Mouse (Mus musculus) kidney, postnatal 25 days (tissue): ENCODE data around the gene Ccdc124.
A peak's percentile ranks its signal among the peaks of the same experiment; 100 is the strongest.
"Not testable (repeated sequence)": the region's sequence is repeated elsewhere in the genome, so short reads cannot be mapped to it uniquely, and the experiment has no call there.

Source experiments
- DNase-seq, 2 experiments: peaks; one replicate each; pipeline ENCODE4 v3.0.0; 2021; ENCODE audit warnings: mixed read lengths in 2 of 2

Gene Ccdc124

DNA sequence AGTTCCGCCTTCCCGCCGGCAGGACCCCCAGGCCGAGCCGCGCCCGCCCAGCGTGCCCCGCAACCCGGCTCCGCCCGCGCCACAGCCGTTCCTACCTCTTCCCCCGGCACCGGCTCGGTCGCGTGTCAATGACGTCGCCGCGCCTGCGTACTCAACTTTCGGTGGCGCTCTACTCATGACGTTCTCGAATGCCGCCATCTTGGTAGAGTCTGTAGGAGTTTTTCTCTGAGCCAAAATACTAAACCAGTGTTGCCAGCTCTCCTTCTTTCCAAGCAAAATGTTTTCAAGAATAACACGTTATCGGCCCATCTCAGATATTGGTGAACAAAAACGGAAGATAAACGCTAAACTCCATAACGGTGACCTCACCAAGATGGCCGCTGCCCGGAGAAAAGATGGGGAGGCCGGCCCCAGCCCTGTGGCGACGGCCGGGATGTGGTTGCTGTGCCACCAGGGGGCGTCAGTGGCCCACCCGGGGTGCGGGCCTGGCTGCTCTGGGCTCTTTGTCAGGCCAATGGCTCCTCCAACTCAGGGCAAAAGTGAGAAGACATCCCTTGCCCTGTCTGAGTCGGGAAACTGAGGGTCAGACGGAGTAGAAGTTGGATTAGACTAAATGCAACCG lies at the start of gene Ccdc124:
Gene Ccdc124, minus strand, starts transcription at position 572 of the 622 bp plus-strand sequence.
- peak; percentile 96 for DNase-seq

DNA sequence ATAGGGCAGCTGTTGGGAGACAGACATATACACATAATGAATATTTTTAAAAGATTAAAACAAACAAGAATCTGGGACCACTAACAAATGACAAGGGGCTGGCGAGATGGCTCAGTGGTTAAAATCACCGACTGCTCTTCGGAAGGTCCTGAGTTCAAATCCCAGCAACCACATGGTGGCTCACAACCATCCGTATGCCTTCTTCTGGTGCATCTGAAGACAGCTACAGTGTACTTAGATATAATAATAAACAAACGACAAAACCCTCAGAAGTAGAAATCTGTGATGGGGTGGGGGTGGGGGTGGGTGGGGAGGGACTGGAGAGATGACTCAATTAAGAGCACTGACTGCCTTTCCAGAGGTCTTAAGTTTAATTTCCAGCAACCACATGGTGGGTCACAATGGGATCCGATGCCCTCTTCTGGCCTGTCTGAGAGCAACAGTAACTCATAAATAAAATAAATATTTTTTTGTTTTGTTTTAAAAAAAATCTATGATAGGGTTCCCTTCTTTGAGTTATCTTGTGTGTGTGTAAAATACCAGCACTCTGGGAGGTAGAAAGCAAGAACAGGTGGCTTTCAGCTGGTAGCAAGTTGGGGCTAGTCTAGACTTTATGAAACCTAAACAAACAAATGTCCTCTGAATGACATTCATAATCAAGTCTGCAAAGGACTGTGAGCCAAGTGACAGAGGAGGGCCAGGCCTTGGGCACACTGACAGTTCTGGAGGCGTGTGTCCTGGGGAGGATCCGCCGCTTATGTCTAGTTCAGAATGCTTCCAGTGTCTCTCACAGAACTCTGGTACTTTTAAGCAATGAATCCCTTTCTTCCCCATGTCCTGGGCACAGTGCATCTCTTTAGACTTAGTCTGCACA lies 46.6 kb upstream of the Ccdc124 start:
- peak in 1 of 2 experiments; percentile 25 for DNase-seq

DNA sequence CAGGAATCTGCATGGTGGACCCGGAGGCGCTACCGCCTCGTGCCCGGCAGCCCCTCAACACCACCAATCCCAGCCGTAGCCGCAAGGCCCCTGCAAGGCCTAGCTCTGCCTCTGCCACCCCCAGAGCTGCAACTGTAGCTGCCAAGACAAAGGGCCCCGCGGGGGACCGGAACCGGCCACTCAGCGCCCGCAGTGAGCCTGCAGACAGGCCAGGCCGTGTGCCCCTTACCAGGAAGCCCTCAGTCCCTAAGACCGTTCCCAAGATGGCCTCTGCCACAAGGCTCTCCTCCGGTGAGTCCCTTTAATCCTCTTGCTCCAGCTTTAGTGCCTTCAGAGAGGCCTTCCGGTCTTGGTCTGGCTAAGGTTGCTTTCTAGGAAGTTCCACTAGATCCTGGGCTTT lies 41.0 kb upstream of the Ccdc124 start:
- DNase-seq, result no peak

DNA sequence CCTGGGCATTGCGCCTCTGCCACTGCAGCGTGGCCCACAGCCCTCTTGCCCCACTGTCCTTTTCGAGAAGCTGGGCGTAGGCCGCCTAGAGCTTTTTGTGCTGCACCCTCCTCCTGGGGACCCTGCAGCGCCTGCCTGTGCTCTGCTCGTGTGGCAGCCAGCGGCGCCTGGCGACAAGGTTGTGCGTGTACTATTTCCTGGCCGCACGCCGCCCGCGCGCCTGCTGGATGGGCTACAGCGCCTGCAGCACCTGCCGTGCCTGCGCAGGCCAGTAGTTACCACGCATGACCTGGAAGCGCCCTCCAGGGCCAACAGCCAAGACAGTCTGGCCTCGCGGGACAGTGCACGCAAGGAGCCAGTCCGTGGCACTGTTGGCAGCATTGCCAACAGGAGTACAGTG lies 39.8 kb upstream of the Ccdc124 start:
- peak in 1 of 2 experiments; percentile 34 for DNase-seq

DNA sequence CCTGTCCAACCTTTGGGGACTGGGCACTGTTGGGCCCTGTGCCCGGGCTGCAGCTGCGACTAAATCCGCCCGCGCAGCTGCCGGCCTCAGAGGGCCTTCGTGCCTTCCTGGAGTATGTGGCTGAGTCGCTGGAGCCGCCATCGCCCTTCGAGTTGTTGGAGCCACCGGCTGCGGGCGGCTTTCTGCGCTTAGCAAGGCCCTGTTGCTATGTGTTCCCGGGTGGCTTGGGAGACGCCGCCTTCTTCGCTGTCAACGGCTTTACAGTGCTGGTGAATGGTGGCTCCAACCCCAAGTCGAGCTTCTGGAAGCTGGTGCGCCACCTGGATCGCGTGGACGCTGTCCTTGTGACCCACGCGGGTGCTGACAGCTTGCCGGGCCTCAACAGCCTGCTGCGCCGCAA lies 39.2 kb upstream of the Ccdc124 start:
- DNase-seq, result peak in 1 of 2 experiments; percentile 31

DNA sequence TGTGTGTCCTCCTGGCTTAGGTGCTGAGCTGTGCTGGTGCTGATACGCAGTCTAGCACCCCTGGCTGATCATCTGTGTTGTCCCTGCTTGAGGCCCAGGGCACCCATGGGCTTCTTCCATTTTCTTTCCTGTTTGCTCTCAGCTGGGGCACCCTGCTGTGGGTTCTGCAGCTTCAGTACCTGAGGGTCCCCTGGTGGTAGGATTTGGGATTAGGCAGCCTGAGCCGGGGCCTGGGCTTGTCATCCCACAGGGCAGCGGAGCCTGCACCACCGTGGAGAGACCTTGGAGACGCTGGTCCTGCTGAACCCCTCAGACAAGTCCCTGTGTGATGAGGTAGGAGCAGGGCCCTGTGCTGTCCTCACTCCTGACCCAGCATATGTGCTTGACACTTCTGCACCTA lies 37.9 kb upstream of the Ccdc124 start:
- peak; percentile 23 to 32 for DNase-seq

DNA sequence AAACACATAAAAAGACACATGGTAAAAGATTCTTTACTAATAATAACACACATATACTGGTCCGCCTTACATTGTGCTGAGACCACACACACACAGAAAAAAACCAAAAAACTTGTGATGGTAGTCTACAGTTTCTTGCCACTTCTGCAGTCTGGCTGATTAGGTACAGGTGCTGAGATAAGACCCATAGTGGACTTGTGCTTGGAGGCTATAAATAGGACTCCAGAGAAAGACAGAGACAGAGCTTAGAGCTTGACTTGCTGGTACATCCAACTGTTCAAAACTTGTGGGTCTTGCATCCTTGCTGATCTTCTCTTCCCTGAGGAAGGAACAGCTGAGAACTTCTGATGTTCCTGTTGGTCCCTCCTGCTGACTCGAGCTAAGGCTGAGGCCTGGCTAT lies 33.8 kb upstream of the Ccdc124 start:
- DNase-seq, result no peak

DNA sequence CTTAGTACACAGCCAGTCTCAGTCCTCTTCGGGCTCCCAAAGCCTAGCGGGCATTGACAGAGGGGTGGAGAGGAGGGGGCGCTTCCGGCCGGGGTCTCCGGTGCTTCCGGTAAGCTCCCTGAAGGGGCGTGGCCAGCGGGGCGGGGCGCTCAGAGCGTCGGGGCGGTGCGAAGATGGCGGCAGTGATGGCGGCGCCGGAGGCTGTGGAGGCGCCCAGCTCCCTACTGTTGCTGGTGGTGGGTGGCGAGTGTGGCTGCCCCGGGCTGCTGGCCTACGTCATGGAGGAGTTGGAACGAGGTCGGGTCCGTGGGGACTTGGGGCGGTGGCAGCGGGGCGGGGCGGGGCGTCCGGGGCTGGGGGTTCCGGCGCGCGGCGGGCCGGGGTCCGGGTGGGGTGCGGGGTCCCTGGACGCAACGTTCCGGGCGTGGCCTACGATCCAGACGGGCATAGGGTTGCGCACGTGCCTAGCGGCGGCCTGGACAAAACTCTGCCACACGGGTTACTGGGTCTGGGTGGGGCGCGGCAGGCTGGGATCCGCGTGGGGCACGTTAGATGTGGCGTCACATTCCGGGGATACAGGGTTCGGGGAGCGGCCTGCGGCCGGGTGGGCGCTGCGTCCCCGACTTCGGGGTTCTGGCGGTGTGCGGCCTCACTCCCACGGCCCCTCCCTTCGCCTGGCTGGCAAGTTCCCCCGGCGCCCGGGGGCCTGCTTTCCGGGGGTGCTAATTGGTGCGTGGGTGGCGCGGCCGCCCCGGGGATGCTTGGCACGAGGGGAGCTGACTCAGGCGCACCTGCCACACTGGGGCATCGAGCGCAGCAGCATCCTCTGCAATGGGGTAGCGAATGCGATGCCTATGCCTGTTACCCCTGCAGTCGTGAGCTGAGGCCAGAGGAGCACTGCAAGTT lies 32.3 kb upstream of the Ccdc124 start, which contains the start of gene Map1s:
Gene Map1s, plus strand, starts transcription at position 102 of the 906 bp plus-strand sequence.
- peak; percentile 78 to 83 for DNase-seq

DNA sequence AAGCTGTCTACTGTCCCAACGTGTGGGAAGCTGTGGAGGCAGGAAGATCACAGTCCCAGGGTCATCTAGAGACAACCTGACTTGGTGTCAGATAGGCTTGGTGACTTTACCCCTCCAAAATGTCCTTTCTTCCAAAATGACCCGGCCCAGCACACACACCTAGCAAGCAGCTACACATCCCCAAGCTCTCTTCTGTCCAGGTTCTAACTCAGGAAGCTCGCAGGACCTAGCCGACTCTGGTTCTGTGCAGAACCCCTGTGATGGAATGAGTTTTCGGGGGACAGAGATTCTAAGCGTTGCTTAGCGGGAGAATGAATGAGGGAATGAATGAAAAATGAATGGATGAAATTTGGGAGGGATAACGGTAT lies 31.7 kb upstream of the Ccdc124 start:
- no peak for DNase-seq

DNA sequence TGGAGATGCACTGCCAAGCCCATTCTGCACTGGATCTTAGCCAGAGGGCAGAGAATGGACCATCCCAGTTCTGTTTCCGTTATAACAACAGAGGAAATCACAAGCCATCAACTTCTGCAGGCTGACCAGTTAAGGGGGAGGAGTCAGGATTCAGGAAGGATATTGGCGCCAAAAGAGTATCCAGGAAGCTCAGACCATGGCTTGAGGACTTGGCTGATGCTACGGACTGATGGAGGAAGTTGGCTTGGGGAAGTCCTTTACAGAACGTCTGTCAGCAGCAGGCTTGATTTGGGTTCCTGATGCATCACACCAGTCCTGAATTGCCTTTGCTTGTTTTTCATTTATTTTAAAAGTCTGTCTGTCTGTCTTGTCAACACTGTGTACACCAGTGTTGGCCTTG lies 30.8 kb upstream of the Ccdc124 start:
- peak; percentile 55 to 70 for DNase-seq

DNA sequence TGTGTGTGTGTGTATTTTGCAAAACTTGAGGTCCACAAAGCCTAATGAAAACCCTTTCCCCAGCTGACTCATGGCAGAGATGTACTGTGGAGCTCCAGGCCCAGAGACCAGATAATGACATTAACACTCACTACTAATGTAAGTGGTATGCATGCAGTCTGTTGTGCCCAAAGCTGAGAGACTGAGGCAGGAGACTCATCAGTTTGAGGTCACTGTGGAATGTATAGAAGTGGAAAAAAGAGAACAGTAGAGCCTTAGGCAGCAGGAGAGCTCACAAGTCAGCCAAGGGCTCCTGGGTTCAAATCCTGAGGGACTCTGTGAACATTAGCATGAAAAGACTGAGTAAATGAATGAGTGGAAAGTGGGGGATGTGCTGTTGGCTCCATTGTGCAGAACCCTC lies 29.8 kb upstream of the Ccdc124 start:
- DNase-seq, result no peak

DNA sequence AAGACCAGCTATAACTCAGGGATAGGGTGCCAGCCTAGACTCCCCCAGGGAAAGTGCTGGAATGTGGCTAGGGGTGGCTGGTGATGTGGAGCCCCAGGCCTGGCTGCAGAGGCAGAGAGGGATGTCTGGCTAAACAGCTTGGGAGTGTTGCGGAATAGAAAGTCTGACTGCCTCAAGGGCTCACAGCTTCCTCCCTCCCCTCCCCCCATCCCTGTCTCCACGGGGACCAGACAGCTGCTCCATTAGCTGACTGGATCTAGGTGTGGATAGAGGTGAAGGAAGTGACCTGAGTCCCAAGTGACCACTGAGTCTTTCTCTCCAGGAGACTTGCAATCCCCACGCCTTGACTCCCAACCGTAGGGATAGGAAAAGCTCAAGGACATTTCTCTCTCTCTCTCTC lies 29.4 kb upstream of the Ccdc124 start:
- peak in 1 of 2 experiments; percentile 21 for DNase-seq

DNA sequence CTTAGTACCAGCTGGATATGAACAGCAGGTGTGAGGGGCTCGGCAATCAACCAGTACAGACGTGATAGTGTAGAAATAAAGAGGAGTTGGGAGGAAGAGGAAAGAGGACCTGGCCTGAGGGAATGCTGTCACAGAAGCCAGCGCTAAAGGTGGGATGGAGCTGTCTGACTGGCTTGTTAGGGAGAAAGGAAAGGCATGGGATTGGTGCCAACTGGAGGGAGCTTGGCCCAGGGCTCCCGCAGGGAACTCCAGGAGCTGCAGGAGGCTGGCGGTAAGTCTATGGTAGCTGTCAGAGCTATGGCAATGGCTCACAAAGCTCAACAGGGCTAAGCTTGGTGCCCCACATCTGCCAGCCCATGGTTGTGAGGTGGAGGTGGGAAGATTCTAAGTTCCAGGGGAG lies 28.5 kb upstream of the Ccdc124 start:
- DNase-seq, result peak in 1 of 2 experiments; percentile 49

DNA sequence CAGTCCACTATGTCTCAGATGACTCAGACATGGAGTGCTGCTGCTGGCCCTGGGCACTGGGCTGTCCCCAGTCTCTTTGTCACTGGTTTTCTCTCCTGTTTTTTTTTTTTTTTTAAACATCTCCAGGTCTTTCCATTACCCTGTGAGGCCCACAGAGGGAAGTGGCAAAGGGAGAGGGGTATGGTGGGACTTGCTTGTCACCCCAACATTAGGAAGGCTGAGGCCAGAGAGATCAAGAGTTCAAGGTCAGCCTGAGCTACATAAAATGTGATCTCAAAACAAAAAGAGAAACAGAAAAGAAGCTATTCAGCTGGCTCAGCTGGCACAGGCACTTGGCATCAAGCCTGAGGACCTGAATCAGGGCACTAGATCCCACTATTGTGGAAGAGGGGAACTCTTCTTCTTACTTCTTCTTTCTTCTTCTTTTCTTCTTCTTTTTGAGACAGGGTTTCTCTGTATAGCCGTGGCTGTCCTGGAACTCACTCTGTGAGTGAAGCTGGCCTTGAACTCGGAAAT lies 27.2 kb upstream of the Ccdc124 start:
- DNase-seq, result no peak

DNA sequence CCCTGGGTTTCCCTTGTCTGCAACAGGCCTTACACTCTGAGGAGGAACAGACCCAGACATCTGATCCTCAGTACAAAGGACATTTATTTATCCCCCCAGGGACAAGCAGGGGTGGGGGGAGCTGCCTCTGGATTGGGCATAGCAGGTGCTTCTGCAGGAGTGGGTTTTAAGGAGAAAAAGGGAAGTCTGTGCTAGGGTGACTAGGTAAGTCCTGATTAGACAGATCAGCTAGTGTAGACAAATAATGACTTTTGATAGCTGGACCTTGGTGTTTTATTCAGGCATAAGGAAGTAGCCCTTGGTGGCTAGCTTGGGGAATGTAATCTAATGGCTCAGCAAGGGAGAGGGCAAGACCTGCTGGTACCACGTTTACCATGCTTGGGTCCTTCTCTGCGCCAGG lies 25.5 kb upstream of the Ccdc124 start:
- DNase-seq, result no peak

DNA sequence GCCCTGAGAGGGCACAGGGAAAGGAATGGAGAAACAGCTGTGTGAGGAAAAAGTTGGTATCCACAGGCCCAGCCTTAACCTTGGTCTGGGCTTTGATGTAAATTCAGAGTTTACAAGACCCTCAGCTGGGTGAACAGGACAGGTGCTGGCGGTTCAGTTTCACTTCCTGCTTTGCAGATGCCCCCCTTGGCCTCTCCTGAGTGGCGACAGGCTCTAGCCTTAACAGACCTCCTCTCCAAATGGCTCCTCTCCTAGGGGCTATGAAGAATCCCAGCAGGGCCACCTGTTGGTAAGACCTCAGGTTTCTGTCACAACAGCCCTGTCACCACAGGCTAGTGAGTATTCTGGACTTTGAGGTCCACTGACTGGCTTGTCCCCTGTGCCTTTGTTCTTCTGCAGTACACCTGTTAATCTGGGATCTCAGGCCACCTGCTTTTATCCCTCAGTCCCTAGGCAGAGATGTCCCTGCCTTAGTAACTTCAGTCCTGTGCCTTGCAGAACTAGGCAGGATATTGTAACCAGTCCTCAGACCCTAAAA lies 25.0 kb upstream of the Ccdc124 start:
- DNase-seq, result no peak

DNA sequence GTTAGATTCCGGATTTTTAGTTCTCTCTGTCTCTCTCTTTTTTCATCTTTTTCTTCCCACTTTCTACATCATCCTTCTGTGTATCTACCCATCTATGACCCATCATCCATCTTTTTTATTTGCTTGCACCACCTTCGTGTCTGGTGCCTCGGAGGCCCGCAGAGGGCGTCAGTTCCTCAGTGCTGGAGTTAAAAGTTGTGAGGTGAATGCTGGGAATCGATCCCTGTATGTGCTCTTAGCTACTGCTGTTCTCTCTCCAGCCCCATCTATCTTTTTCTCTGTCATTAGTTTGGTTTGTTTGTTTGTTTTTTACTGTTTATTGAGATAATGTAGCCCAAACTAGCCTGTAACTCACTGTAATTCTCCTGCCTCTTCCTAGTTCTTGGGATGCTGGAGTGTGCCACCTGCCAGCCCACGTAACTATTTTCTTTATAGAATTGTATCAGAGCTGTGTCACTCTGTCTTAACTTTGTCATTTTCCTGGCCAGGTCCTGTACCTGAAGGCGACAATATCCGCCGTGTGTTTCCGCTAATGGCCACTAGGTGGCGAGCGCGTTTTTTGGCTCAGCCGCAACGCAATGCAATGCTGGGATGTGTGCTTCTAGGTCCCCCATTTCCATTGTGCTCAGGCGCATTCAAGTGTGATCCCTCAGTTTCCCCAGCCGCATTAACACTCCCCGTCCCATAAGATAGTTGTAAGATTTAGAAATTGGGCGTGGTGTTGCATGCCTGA lies 24.1 kb upstream of the Ccdc124 start:
- peak; percentile 85 to 90 for DNase-seq

DNA sequence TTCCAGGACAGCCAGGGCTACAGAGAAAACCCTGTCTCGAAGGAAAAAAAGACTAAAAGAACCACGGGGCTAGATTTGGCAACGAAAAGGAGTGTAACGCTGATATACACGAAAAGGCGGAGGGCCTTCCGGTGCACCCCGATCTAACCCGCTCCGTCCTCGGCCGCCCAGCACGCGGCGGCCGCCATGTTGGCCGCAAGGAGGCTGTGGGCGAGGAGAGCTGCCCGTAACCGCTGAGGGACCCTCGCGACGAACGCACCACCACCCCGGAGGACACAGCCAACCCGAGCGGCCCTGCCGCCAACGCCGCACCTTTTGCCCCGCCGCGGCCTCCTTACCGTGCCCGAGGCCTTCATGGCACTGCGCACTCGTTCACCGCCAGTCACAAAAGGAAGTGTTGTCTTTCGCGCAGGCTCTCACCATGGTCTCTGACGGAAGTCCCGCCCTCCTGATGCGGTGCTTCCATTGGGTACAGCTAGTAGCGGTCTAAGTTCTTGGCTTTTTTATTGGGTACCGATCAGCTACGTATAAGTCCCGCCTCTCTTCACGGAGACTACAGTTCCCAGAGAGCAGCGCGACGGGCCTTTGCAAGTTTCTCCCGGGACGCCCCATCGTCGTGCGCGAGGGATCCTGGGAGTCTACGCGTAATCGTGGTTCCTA lies 23.4 kb upstream of the Ccdc124 start, which contains the start of gene Rpl18a:
Gene Rpl18a, minus strand, starts transcription at position 392 of the 660 bp plus-strand sequence.
- DNase-seq, result peak; percentile 97 to 99

DNA sequence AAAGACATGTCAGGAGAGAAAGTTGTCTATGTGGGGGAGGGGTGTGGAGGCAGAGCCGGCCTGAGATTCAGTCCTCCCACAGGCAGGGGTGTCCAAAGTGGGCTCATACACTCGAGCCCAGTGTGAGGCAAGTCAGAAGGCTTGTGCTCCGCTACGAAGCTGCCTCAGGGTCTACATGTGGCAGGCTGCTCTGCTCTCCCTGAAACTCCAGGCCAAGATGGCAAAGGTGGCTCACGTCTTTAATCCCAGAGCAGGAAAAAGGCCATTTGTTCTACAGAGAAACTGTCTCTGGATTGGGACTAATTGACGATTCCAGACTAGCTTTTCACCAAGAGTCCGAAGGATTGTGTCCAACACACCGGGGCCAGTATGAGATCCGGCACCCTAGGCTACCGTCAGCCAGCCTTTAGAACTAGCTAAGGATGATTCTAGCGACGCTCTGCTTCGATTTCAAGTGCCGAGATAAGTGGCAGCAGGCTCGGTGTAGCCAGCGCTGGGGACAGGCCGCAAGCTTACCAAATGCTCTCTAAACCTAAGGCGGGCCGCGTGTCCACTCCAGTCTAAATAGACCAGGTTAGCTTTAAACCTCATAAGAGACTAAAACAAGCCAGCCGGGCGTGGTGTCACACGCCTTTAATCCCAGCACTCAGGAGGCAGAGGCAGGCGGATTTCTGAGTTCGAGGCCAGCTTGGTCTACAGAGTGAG lies 22.7 kb upstream of the Ccdc124 start:
- no peak for DNase-seq

DNA sequence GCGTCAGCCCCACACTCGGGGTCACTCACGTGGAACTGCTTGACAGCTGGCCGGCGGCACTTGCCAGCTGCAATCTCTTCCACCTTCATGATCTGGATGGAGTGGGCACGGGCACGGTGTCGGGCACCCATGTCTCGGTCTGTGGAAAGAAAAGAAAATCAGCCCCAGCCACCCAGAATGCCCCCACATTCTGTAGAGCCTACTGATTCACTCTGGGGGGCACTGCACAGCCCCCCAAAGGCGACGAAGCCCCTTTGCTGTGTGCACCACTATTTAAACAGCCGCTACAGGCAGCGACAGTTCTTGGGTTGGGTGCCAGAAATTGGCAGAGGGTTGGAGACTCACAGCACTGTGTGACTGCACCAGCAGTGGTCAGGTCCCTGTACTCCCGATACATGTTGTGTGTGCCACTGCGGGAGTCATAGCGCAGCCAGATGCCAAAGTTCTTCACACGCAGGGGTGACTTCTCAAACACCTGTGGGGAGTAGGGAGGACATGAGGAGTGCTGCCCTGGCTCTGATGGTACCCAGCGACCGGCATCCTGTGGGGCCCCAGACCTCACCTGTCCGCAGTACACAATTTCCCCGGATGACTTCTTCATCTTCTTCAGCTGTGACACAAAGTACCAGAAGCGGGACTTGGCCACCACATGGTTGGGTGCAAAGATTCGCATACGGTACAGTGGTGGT lies 22.0 kb upstream of the Ccdc124 start:
- DNase-seq, result not testable (repeated sequence)
